8 mouse cellular contexts compared by ENCODE assay signal in genomic region chr13:64315483-64316050, GRCm38 (mm10). TPM values are rescaled to one million over a fixed set of nuclear protein-coding genes. Genes with fewer than 3 reads are reported as not detected.
DNase-seq lines count a peak whose midpoint lies in the region; ATAC-seq and TF ChIP-seq lines count a peak whose summit lies in the region.

No protein-coding gene starts in this region.

- H3K4me1 ChIP-seq in stomach, postnatal 0 days (replicated peaks; ENCODE audit: control insufficient read depth, insufficient read depth), result no peaks in the 10 kb centered on the region

- 3% methylated on average over 3 of the region's 3 CpGs for WGBS in stomach, postnatal 0 days

- no peak overlapping the region for H3K4me3 ChIP-seq in stomach, postnatal 0 days (ENCODE audit: low read depth, low read length)

- no peak for TF ChIP-seq EP300 in stomach, postnatal 0 days (optimal IDR thresholded peaks at IDR 0.05)

- no peak overlapping the region for H3K4me2 ChIP-seq in stomach, postnatal 0 days (replicated peaks; ENCODE audit: low read depth)

- intact Hi-C loops in left cerebral cortex, postnatal 14 days (cut with DNase I), result loop anchor here (1.0 kb wide), 1 partner anchor 124 kb away; no protein-coding TSS in a partner anchor

- peak; percentile 87 for TF ChIP-seq CTCF in stomach, postnatal 0 days (IDR thresholded peaks at IDR 0.05; ENCODE audit: low read depth)

- DNase-seq in cerebellum, postnatal 10 days, result peak; percentile 46 to 86
- no peak for DNase-seq in cerebellum, adult 11 months
- DNase-seq in left cerebral cortex, postnatal 14 days (ENCODE audit: low spot score in 2 of 2), result peak; percentile 57 to 68
- DNase-seq in left cerebral cortex, adult 8-10 months (ENCODE audit: low spot score in 2 of 2), result no peak
- peak; percentile 70 for DNase-seq in MN1 (ENCODE audit: low spot score)
- DNase-seq in stomach, postnatal 0 days (ENCODE audit: low spot score), result no peak
- no peak for DNase-seq in spleen, postnatal 10 days (ENCODE audit: low spot score in 2 of 2)

- no peak overlapping the region for H3K27ac ChIP-seq in stomach, postnatal 0 days (replicated peaks)

- peak; percentile 43 for ATAC-seq in granulocyte monocyte progenitor cell, adult 5-6 weeks (replicated peaks; ENCODE audit: poor library complexity, severe bottlenecking)
- no peak for ATAC-seq in stomach, postnatal 0 days (ENCODE audit: low FRiP score, low TSS enrichment)

- no peak overlapping the region for H3K9ac ChIP-seq in stomach, postnatal 0 days (ENCODE audit: low read length)

- H3K9me3 ChIP-seq in stomach, postnatal 0 days (ENCODE audit: control insufficient read depth, low read length), result no peaks in the 10 kb centered on the region

- no peaks in the 10 kb centered on the region for H3K36me3 ChIP-seq in stomach, postnatal 0 days (ENCODE audit: control insufficient read depth, insufficient read depth, low read length)

- H3K27me3 ChIP-seq in stomach, postnatal 0 days (ENCODE audit: control insufficient read depth, insufficient read depth, low read length), result no peaks in the 10 kb centered on the region

RNA-seq across cellular contexts. Expression of gene Aaed1, which starts 3.1 kb away (rescaled TPM):
- 10 to 100 TPM; 10.5 to 15.0 TPM for total RNA-seq in left cerebral cortex, postnatal 14 days (2021)
- 10 to 100 TPM; 21.0 to 23.6 (median 23.1) TPM for total RNA-seq in left cerebral cortex, adult 8-10 months (2022)
- total RNA-seq in granulocyte monocyte progenitor cell, adult 5-6 weeks (2014; fragmentation: Nextera tagmentation), result 19.1 and 20.5 TPM in 2 replicates
- total RNA-seq in granulocyte monocyte progenitor cell, adult 5-6 weeks (2017), result 37.4 and 37.8 TPM in 2 replicates
- polyA plus RNA-seq in stomach, postnatal 0 days (2015; fragmentation: Nextera tagmentation; extraction: Ambion mirVana), result 47.2 and 47.9 TPM in 2 replicates

RNA-seq across cellular contexts. Expression of gene Cdc14b, which starts 40.5 kb away (rescaled TPM):
- total RNA-seq in left cerebral cortex, postnatal 14 days (2021), result 1 to 10 TPM; 4.6 to 6.0 TPM
- total RNA-seq in left cerebral cortex, adult 8-10 months (2022), result 10 to 100 TPM; 15.0 to 21.0 (median 19.1) TPM
- total RNA-seq in granulocyte monocyte progenitor cell, adult 5-6 weeks (2014; fragmentation: Nextera tagmentation), result 0.97 and 1.8 TPM in 2 replicates
- 0.73 and 2.1 TPM in 2 replicates for total RNA-seq in granulocyte monocyte progenitor cell, adult 5-6 weeks (2017)
- polyA plus RNA-seq in stomach, postnatal 0 days (2015; fragmentation: Nextera tagmentation; extraction: Ambion mirVana), result 11.8 and 12.1 TPM in 2 replicates

RNA-seq across cellular contexts. Expression of gene Ctsl, which starts 55.1 kb away (rescaled TPM):
- 100 to 1,000 TPM; 179 to 186 TPM for total RNA-seq in left cerebral cortex, postnatal 14 days (2021)
- 100 to 1,000 TPM; 129 to 196 (median 170) TPM for total RNA-seq in left cerebral cortex, adult 8-10 months (2022)
- total RNA-seq in granulocyte monocyte progenitor cell, adult 5-6 weeks (2014; fragmentation: Nextera tagmentation), result 9.3 and 43.6 TPM in 2 replicates
- total RNA-seq in granulocyte monocyte progenitor cell, adult 5-6 weeks (2017), result 23.3 and 53.2 TPM in 2 replicates
- 183 and 184 TPM in 2 replicates for polyA plus RNA-seq in stomach, postnatal 0 days (2015; fragmentation: Nextera tagmentation; extraction: Ambion mirVana)

Comparison
In these comparisons a context has a peak if more than half of its experiments do, and no peak if none do; other contexts are left out.
1. DNase-seq: peak in cerebellum, postnatal 10 days (2 of 2), left cerebral cortex, postnatal 14 days (2 of 2) and MN1 (single experiment); none in cerebellum, adult 11 months (single experiment), left cerebral cortex, adult 8-10 months (0 of 2), stomach, postnatal 0 days (single experiment) and spleen, postnatal 10 days (0 of 2).